Mouse (Mus musculus) thymus, adult 2 months (tissue): ENCODE results near the gene Gfy.

Source experiments
- CTCF ChIP-seq: fragments of 200-500 bp; IDR thresholded peaks from 2 replicates; pipeline ENCODE4 v1.5.1; 2012; ENCODE audit warnings: mild to moderate bottlenecking, control low read depth, low read length, moderate library complexity, borderline replicate concordance; ENCODE audit not compliant: control insufficient read depth, poor library complexity, insufficient read depth; ENCODE audit errors: extremely low read depth
- POLR2A ChIP-seq: fragments of 200-500 bp; IDR thresholded peaks from 2 replicates; pipeline ENCODE4 v1.6.1; 2012; ENCODE audit warnings: mild to moderate bottlenecking, low read length, control low read depth, moderate library complexity; ENCODE audit not compliant: control insufficient read depth, poor library complexity, insufficient read depth; ENCODE audit errors: extremely low read depth

- TF ChIP-seq CTCF (no peak), POLR2A (no peak)
Observed at GRCm38 (mm10) chr7:45151303-45151702, 28.1 kb downstream of the Gfy start.
